Mouse (Mus musculus) regulatory T cell (primary cell): ENCODE data around the gene Gm45837.

Experiments used
- in situ Hi-C: fragments of 300-600 bp; cut with MboI, MseI; formaldehyde crosslinking; loops from one replicate; pipeline ENCODE4 v1.15.1; 2025; ENCODE audit warnings: high pct_unique_total_duplicates

The Gm45837 gene

DNA sequence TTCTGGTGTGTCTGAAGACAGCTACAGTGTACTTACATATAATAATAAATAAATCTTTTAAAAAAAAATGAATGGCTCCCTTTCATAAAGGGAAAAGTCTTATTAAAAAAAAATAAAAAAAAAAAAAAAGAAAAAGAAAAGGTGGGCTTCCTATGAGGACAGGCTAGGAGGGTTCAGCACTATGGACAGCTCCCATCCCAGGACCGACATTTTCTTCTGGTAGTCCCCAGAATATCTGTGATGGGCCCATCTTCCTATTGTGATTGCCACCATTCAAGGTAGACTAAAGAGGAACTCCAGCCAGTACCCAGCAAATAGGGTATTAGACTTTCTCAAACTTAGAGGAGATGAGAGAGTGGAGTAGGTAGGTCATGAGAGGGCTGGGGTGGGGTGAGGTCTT, 27.2 kb downstream of the Gm45837 start:
- in situ Hi-C loops: no loop called here

DNA sequence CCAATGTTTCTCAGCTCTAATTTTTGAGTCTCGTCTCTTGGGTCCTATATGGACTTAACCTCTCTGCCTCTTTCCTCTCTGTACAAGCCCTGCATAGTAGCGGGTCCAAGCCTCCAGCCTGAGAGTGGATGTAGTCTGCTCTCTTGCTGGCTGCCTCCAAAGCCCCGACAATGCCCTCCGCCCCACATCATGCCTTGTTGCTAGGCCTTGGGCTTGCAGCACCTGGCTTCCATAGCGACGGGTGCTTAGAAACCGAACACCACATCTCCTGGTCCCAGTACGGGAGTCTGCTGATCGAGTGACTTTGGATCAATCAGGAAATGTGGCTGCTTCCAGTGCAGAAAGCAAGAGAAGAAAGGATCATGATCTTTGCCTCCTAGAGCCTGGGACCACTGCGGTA, 32.4 kb downstream of the Gm45837 start:
- in situ Hi-C loops: no loop called here

DNA sequence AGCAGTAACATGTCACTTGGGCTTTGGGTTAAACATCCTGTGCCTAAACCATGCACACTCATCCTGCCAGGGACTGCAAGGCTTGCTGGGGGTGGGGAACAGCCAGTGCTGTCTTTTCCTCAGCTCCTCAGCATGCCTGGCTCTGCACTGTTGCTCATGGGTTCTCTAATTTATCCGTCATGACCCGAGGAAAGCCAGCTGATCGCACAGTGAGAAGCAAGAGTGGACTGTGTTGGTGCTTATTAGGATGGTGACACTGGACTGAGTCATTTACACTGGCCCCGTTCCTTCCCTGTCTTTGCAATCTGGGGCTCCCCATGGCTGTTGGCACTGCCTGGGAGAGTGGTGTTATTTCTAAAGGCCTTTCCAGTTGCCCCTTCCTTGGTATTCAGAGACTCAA, 33.5 kb downstream of the Gm45837 start:
- in situ Hi-C loops: no loop called here

DNA sequence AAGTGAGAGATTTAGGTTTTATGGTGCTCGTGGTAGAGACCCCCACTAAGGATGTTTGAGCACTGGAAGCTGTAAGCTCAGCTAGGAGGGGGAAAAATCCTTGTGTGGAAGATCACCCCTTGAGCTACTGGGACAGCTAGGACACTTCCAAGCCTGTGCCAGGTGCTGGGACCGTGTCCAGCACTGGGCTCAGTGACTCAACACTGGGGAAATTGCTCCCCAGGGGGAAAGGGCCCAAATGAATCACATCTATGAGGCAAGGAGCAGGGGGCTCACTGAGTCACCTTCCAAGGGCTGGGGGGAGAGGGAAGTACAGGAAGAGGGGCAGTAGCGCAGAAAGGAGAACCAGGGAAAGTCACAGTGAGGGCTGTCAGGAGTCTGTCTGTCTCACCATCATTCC, 39.2 kb downstream of the Gm45837 start:
- in situ Hi-C loops: loop anchor here (5.0 kb wide), 2 partner anchors 52 to 172 kb away; no protein-coding TSS in a partner anchor

DNA sequence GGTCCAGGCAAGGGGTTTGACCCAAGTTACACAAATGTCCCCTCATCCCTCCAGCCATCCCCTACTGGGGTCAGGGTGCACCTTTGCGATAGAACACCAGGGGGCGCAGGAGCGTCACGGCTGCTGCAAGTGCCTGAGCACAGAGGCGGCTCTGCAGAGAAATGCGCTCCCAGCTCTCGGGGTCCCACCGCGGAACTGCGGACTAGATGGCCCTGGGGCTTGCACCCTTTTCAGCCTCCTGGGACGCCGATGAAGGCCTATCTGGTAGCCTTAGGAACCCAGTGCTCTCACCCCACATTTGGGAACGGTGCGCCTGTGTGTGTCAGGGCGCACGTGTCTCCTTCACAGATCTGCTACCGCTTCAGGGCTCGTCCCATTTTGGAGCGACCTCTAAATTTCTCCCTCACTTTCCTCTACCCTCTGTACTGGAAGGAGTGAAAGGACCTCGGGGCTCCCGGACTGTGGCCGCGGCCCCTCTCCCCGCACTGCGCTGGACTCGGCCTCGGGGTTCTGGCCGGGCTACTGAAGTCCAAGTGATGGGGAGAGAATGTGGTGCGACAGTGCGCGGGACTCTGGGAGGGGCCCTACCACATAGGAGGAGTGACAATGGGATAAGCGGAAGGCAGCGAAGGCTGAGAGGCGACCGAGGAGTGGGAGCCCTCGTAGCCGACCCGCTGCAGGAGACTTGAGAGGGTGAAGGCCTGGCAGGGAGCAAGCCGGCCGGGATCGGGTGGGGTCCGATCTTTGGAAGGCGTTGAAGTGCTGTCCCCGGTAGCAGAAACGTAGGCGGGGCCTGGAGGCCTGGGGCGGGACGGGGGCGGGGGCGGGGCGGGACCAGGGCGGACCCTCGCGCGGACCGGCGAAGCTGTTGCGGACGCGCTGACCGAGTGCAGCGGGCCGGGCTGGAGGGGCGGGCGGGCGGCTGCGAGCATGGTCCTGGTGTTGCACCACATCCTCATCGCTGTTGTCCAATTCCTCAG, 40.0 kb downstream of the Gm45837 start:
- in situ Hi-C loops: loop anchor here (5.0 kb wide), 1 partner anchor 172 kb away; no protein-coding TSS in a partner anchor

DNA sequence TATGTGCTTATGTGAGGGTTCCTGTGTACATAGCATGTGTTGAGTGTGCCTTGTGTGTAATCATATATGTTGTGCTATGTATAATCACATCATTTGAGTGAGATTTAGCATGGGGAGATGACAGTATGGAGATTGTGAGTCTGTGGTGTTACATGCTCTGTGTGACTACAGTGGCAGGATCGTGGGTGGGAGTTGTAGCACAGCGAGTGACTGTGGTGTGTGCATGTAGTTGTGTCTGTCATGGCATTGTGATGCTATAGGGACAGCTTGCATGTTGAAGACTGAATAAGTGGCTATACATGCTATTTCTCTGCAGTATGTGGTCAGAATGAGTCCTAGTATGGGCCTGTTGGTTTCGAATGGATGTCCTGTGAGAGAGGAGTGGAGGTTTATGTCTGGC, 42.0 kb downstream of the Gm45837 start:
- in situ Hi-C loops: loop anchor here (5.0 kb wide), 1 partner anchor 170 kb away; no protein-coding TSS in a partner anchor

DNA sequence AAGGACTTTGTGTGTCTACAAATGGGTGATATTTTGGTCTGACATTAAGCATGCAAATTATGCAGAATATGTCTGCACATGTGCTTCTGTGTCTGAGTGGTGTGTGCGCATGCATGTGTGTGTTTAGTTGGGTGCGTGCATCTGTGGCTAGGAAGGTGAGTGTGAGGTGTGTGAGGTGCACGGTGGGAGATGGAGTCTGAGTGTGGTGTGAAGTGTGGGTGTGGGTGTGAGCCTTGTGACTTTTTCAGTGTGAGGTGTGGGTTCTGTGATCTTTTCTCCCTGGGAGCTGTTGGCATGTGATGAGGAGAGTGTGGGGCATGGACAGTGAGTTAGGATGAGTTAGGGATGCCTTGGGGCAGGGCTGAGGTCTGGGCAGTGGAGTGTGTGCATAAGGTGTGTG, 42.6 kb downstream of the Gm45837 start:
- in situ Hi-C loops: loop anchor here (5.0 kb wide), 1 partner anchor 169 kb away; no protein-coding TSS in a partner anchor

DNA sequence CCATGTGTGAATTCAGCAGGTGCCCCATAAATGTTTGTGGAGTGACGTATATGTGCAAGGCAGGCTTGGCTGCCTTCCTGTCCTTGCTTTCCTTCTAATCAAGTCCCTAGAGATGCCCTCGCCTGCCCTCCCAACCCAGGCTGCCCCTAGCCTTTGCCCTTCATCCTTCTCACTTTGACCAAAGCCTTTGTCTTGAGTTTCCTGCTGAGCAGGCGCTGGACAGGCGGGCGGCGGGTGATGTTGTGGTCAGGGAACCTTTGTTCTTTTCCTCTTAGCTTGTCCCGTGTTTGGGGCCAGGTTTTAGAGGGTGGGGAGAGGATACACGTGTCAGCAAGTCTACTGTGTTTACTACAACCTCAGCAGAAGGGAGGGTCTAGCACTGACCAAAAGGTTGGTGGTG, 43.0 kb downstream of the Gm45837 start:
- in situ Hi-C loops: loop anchor here (5.0 kb wide), 1 partner anchor 169 kb away; no protein-coding TSS in a partner anchor

DNA sequence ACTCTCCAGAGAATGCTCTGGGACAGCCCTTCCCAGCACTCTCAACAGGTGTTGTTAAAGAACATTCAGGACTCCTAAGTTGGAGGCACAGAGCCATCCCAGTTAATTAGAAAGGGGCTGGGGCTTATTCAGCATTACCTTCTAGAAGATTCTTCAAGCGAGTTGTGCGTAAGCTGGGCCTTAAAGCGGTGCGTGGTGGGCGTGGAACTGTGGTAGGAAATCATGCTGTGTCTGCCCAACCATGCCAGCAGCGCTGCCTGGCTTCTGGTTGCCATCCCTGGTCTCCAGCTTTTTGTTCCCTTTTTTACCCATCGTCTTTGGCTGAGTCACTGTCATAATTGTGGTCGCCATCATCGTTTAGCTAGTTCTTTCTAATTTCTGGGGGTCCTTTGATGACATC, 43.8 kb downstream of the Gm45837 start:
- in situ Hi-C loops: loop anchor here (5.0 kb wide), 1 partner anchor 168 kb away; no protein-coding TSS in a partner anchor

DNA sequence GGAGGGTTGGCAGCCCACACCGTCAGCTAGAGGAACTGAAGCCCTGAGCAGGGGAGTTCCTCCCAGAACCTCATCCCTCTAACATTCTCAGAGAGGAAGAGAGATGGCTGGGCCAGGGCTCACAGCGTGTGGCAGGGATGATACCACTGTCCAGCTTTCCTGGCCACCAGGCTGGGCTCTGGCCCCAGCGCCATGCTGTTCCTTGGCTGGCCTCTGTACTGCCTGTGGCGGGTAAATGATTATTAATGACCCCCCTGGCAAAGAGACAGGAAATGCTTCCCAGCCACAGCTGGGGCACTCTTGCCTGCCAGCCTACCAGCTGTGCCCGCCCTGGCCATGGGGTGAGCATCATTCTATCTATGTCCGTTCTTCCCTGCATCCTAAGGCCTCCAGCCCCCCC, 44.5 kb downstream of the Gm45837 start:
- in situ Hi-C loops: no loop called here

DNA sequence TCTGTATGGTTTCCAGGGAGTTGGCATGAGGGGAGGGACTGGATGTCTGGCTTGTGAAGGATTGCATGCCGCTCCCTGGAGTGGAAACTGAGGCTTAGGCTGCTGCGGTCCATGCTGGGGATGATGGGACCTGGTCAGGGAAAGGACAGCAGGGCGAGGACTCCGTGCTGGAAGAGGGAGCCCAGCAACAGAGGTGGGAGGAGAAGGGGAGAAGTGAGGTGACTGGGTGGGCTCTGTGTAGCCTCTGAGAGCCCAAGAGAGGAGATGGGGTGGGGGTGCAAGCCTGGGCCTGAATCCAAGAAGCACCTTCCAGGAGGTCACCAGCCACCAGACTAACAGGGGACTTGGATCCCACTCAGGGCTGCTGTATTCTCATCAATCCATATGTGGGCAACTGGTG, 45.6 kb downstream of the Gm45837 start:
- in situ Hi-C loops: no loop called here

DNA sequence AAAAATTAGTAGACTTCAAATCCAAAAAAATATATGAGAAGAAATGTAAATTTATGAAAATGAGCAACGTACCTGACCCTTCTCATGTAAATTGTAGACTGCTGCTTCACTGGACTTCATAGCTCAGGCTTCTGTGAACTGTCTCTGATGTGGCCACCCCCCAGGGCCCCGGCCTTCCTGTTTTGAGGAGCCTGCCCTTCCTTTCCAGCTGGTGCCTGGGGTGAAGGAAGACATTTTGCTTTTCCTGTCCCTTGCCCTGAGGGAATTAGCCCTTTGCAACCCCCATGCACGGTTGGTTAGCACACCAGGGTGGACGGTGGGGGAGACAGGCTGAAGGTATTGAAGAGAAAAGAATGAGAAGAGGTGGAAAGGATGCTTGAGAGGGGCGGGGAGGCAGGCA, 46.1 kb downstream of the Gm45837 start:
- in situ Hi-C loops: no loop called here

DNA sequence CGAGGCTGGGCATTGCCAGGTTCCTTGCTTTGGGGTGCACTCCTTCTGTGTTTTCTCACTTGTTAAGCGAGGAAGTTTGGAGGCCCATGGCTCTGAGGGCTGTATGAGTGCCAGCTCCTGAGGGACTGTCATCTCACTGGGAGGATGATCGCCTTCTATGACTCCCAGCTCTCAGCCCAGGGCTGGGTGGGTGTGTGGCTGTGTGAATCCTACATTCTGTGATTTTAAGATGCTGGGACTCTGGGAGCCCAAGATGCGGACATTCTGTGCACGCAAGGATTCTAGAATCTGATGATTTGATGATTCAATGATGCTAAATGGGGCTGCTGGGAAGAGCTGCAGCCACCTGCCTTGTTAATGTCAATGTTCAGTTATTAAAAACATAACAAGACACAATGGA, 46.6 kb downstream of the Gm45837 start:
- in situ Hi-C loops: no loop called here

DNA sequence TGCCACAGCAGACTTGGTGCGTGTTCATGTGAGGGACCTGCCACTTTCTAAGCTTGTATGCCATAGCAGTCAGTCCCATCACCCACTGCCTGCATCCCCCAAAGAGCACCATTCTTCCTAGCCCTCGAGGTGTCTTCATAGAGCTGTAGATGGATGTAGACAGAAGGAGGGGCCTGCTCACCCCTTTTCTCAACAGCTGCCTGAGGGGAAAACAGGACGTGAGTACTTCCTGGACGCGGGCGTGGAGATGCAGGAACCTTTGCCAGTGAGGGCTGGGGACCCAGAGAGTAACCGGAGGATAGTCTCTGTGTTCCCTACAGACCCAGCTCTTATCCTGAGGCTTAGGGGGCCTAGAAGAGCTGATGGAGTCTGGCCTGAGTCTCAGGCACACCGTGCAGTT, 47.1 kb downstream of the Gm45837 start:
- in situ Hi-C loops: no loop called here

DNA sequence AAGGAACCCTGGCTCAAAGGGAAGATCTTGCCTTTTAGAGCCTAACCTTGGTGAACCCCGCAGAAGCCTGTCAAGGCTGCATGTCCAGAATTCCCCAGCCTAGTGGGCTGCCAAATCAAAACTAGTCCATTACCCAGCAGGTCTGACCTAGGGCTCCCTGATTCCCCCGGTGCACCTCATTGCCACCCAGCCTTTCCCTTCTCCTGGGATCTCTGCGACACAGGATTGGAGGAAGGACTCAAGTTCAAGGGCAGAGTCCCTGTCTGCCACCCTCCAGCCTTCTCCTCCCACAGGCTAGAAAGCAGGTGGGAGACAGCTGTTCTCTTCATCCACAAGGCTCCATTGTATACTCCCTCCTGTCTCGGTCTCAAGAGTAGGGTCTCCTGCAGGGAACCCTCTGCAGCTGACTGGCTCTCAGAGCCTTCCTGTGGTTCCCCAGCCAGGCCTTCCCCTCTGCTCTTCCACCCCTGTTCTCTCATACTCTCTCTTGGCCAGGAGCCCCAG, 47.6 kb downstream of the Gm45837 start:
- in situ Hi-C loops: no loop called here

DNA sequence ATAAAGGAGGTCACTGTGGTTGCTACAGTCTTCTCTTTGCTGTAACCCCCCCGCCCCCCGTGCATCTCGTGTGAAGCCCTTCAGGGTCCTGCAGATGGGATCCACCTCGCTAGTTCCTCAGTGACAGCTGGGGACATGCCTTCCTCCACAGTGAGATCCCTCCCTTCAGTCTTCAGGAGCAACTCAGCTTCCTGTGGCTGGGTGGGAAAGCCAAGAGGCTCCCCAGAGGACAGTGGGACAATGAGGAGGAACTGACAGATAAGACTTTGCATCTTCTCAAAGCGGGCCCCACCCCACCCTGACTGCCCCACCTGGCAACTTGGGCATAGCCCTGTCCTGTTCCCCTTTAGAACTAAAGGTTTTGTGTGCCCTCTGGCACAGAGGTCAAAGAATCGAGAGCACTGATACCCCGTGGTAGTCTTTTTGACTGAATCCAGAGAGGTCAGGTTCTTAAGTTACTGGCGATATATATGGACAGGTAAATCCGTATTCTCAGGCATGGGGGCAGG, 48.7 kb downstream of the Gm45837 start:
- in situ Hi-C loops: no loop called here

DNA sequence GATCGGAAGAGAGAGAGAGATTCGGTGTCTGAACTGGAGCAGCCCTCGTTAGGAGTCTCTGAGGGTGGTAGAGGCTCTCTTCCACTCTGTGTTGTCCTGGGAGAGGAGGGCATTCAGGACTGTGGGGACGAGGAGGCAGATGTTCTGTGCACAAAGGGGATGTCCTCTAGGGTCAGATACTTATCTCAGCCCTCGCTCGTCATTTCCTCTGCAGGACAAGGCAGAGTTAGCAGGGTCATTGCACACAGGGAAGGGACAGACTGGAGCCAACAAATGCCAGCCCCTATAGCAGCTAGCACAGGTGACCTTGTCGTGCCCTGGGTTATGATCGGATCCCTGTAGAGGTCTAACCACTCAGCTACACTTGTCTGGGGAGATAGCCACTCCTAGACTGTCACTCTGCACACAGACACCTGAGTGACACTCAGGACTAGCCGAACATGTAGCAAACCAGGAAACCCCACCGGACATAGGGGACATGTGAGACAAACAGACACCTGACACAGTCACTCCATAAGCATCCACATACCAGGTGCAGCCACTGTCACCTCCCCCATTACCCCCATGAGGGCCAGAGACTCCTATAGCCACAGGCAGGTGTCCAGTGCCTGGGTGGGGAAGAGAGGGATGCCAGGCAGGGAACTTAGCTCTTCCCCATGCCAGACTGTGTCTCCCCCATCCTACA, 49.4 kb downstream of the Gm45837 start:
- in situ Hi-C loops: no loop called here

DNA sequence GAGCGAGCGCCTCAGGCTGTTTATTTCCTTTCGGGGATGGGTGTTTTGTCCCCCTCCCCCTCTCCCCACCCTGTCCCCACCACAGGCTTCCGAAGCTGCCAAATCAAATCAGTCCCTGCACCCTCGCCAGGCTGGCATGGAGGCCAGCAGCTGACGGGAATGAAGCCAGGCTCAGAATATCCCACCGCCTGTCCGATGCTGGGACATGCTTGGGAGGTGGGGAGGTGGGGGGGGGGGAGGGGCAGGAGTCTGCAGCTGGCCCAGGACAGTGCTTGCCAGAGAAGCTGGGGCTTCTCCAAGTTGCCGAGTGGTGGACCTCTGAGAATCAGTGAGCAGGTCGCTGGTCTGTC, 49.9 kb downstream of the Gm45837 start:
- in situ Hi-C loops: no loop called here

DNA sequence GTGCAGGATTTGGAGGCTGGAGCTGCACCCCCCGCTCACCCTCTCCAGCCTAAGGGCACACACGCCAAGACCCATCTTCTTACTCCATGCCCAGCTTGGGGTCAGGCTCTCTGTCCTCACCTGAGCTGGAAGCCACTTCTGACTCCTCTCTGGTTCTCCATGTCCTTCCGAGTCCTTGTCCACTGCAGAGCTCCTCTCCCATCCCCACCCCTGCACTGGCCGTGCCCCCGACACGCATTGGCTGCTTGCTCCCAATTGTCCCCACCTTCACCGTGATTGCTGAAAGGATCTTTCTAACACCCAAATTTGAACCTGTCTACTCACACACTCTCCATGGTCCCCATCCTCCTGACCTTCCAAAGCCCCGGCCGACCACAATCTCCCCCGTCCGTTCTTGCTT, 50.9 kb downstream of the Gm45837 start:
- in situ Hi-C loops: no loop called here

DNA sequence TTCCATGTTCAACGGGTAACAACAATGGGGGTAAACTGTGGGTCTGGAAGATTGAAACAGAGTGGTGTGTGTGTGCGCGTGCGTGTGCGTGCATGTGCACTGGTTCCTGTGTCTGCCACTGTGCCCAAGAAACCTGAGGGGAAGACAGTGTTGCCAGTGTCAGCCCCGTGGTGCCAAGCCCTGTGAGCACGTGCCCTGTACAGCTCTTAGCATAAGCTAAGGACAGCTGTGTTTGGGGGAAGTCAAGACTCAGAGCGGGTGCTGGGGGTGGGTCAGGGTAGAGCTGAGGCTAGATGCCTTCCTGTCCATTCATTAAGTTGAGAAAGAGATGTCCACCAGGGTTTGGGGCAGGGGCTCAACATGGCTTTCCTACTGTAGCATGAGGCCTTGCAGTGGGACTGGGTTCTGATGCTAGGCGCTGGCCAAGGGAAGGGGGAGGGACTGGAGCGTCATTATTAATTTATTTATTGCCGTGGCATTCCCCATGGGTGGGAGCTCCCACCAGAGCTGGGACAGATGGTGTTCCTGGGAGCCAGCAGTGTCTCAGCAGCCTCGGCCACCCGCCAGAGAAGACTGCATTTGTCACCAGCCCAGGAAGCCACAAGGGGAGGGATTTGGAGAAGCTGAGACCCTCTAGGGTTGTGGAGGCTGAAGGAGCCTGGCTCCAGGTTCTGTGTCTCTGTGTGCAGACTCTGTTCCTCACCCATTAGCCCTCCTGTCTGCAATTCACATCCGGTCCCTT, 51.8 kb downstream of the Gm45837 start:
- in situ Hi-C loops: no loop called here

DNA sequence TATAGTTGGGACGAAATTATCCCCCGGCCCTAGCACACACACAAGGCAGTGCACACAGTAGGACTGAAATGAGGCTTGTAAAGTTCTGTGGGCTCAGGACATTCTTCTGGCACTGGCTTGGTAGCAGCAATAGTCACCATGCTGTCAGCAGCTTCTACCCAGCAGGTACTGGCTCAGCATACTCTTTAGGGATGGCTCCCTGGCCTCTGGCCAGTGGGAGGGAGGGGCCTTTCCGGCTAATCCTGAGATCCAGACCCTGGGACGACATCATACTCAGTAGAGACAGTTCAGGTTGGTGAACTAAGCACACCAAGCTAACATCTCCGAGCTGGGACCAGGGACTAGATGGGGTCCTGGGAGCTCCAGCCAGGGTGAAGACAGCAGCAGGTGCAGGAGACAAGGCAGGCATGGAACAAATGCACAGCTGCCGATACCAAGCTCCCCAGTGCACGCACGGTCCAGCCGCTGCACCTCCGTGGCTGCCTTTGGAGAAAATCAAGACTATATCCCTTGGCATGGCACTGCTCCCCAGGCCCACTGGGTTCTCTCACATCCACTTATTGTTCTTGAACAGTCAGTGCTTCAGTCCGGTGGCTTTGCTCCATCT, 53.1 kb downstream of the Gm45837 start:
- in situ Hi-C loops: no loop called here
